Mouse (Mus musculus) brown adipose tissue, adult 24 weeks (tissue): ENCODE measurements around the gene Zfp1. TPM values are rescaled to one million over a fixed set of nuclear protein-coding genes. Genes with fewer than 3 reads are reported as not detected.
"Not testable (repeated sequence)": the region's sequence is repeated elsewhere in the genome, so short reads cannot be mapped to it uniquely, and the experiment has no call there.

Experiments
- H3K27ac ChIP-seq: fragments of 200-500 bp; replicated peaks from 2 replicates; pipeline ENCODE4 v1.5.1; 2012; ENCODE audit warnings: low read depth, mild to moderate bottlenecking, low read length
- H3K4me1 ChIP-seq: fragments of 200-500 bp; 2 replicates; pipeline ENCODE4 v1.6.1; 2012; ENCODE audit warnings: low read length, mixed read lengths; ENCODE audit not compliant: control insufficient read depth, insufficient read depth, insufficient read length
- H3K4me3 ChIP-seq: fragments of 200-500 bp; 2 replicates; pipeline ENCODE4 v1.5.1; 2012; ENCODE audit warnings: low read depth, mild to moderate bottlenecking, low read length, moderate library complexity; ENCODE audit not compliant: insufficient read depth
- polyA plus RNA-seq: library from polyadenylated mRNA; stranded (reverse); fragments of >200 nt; gene quantifications from 2 replicates; pipeline ENCODE4 v1.2.4, GENCODE M21; 2012; ENCODE audit not compliant: missing spikeins, insufficient read depth, insufficient read length

Gene Zfp1
- polyA plus RNA-seq, 1 experiment, result 5.3 TPM

- H3K4me3 ChIP-seq, result no peak overlapping the region
- no peaks in the 10 kb centered on the region for H3K4me1 ChIP-seq
- H3K27ac ChIP-seq, result no peak overlapping the region
Observed at GRCm38 (mm10) chr8:111632976-111633375, 10.2 kb upstream of the Zfp1 start.

GRCm38 (mm10) chr8:111638086-111638485, 5.1 kb upstream of the Zfp1 start:
- Histone ChIP-seq H3K27ac (no peak overlapping the region), H3K4me1 (0 out of 2 replicates have a peak, but pooled peaks cover 2% of the 10 kb centered on the region), H3K4me3 (no peak overlapping the region)

- Histone ChIP-seq H3K4me1 (0 out of 2 replicates have a peak, but pooled peaks cover 2% of the 10 kb centered on the region), H3K4me3 (no peak overlapping the region), H3K27ac (no peak overlapping the region)
Observed at GRCm38 (mm10) chr8:111641064-111641463, 2.1 kb upstream of the Zfp1 start.

GRCm38 (mm10) chr8:111642496-111642895, 705 bp upstream of the Zfp1 start:
- H3K4me3 ChIP-seq, result peak overlapping the region; percentile 62
- 0 out of 2 replicates have a peak, but pooled peaks cover 2% of the 10 kb centered on the region for H3K4me1 ChIP-seq
- H3K27ac ChIP-seq, result peak overlapping the region; percentile 71

- peak overlapping the region; percentile 62 for H3K4me3 ChIP-seq
- H3K27ac ChIP-seq, result peak overlapping the region; percentile 71
Observed at GRCm38 (mm10) chr8:111642939-111643263, 300 bp upstream of the Zfp1 start.

GRCm38 (mm10) chr8:111644286-111645051, 1.3 kb downstream of the Zfp1 start:
- Histone ChIP-seq H3K4me3 (peak overlapping the region; percentile 85), H3K27ac (peak overlapping the region; percentile 62)
- H3K4me1 ChIP-seq, result not testable (repeated sequence)

More at GRCm38 (mm10) chr8:111642939-111643263, 300 bp upstream of the Zfp1 start:
- H3K4me1 ChIP-seq, result 0 out of 2 replicates have a peak, but pooled peaks cover 2% of the 10 kb centered on the region

- Histone ChIP-seq H3K27ac (no peak overlapping the region), H3K4me1 (peaks cover 10% of the 10 kb centered on the region; the same call in 1 of the 2 replicates), H3K4me3 (no peak overlapping the region)
Observed at GRCm38 (mm10) chr8:111645715-111646114, 2.5 kb downstream of the Zfp1 start.

GRCm38 (mm10) chr8:111648834-111649233, 5.6 kb downstream of the Zfp1 start:
- Histone ChIP-seq H3K4me1 (peaks cover 7% of the 10 kb centered on the region; the same call in 1 of the 2 replicates), H3K4me3 (no peak overlapping the region), H3K27ac (no peak overlapping the region)

GRCm38 (mm10) chr8:111650651-111651050, 7.5 kb downstream of the Zfp1 start:
- H3K4me3 ChIP-seq, result no peak overlapping the region
- peaks cover 7% of the 10 kb centered on the region; the same call in 1 of the 2 replicates for H3K4me1 ChIP-seq
- no peak overlapping the region for H3K27ac ChIP-seq

GRCm38 (mm10) chr8:111653524-111653923, 10.3 kb downstream of the Zfp1 start:
- H3K27ac ChIP-seq, result no peak overlapping the region
- H3K4me3 ChIP-seq, result no peak overlapping the region
- H3K4me1 ChIP-seq, result peaks cover 18% of the 10 kb centered on the region; the same call in 1 of the 2 replicates

GRCm38 (mm10) chr8:111657312-111657854, 14.2 kb downstream of the Zfp1 start:
- peaks cover 12% of the 10 kb centered on the region; the same call in 1 of the 2 replicates for H3K4me1 ChIP-seq
- H3K4me3 ChIP-seq, result no peak overlapping the region
- no peak overlapping the region for H3K27ac ChIP-seq

- peaks cover 12% of the 10 kb centered on the region; the same call in 1 of the 2 replicates for H3K4me1 ChIP-seq
- H3K4me3 ChIP-seq, result no peak overlapping the region
- H3K27ac ChIP-seq, result peak overlapping the region; percentile 50
Observed at GRCm38 (mm10) chr8:111658819-111659423, 15.7 kb downstream of the Zfp1 start.

GRCm38 (mm10) chr8:111662473-111662872, 19.3 kb downstream of the Zfp1 start:
- H3K27ac ChIP-seq, result no peak overlapping the region
- peaks cover 4% of the 10 kb centered on the region; the same call in 1 of the 2 replicates for H3K4me1 ChIP-seq
- no peak overlapping the region for H3K4me3 ChIP-seq

GRCm38 (mm10) chr8:111666751-111667150, 23.6 kb downstream of the Zfp1 start:
- Histone ChIP-seq H3K4me1 (no peaks in the 10 kb centered on the region), H3K4me3 (no peak overlapping the region), H3K27ac (no peak overlapping the region)

- Histone ChIP-seq H3K4me3 (no peak overlapping the region), H3K27ac (no peak overlapping the region), H3K4me1 (no peaks in the 10 kb centered on the region)
Observed at GRCm38 (mm10) chr8:111676237-111676636, 33.0 kb downstream of the Zfp1 start.
